ENCODE assay signal across 8 mouse cellular contexts in genomic region chr11:50024833-50025720, GRCm38 (mm10). TPM values are rescaled to one million over a fixed set of nuclear protein-coding genes. Genes with fewer than 3 reads are reported as not detected.
DNase-seq lines count a peak whose midpoint lies in the region; ATAC-seq and TF ChIP-seq lines count a peak whose summit lies in the region.

Gene Rnf130 (plus strand): TSS chr11:50025346.

- H3K9ac ChIP-seq in MEL (ENCODE audit: control insufficient read depth, low read depth, low read length, poor library complexity, severe bottlenecking), result peak within 1 kb of the TSS; percentile 94
- H3K9ac ChIP-seq in forebrain, postnatal 0 days, result peak within 1 kb of the TSS; percentile 95
- peak within 1 kb of the TSS; percentile 100 for H3K9ac ChIP-seq in neural tube, embryonic 15.5 days (replicated peaks)

- peak within 1 kb of the TSS; percentile 69 for H3K27ac ChIP-seq in MEL (ENCODE audit: control insufficient read depth, low read depth, low read length)
- peak within 1 kb of the TSS; percentile 100 for H3K27ac ChIP-seq in cerebellum, adult 2 months (ENCODE audit: insufficient read depth, low read length)
- peak within 1 kb of the TSS; percentile 99 for H3K27ac ChIP-seq in forebrain, postnatal 0 days (ENCODE audit: low read depth, low read length)
- peak within 1 kb of the TSS; percentile 99 for H3K27ac ChIP-seq in neural tube, embryonic 15.5 days (replicated peaks)

- ATAC-seq in forebrain, postnatal 0 days, result peak; percentile 92
- peak; percentile 93 for ATAC-seq in neural tube, embryonic 15.5 days (ENCODE audit: low FRiP score)

- peaks cover 32% of the 10 kb centered on the region for H3K79me2 ChIP-seq in MEL (ENCODE audit: control insufficient read depth, insufficient read depth, low read length, poor library complexity)

- H3K9me3 ChIP-seq in MEL (replicated peaks; ENCODE audit: insufficient read depth, low read length), result no peaks in the 10 kb centered on the region
- H3K9me3 ChIP-seq in forebrain, postnatal 0 days (ENCODE audit: low read length), result no peaks in the 10 kb centered on the region
- no peaks in the 10 kb centered on the region for H3K9me3 ChIP-seq in neural tube, embryonic 15.5 days (replicated peaks)

- peak within 1 kb of the TSS; percentile 87 to 99 for H3K4me3 ChIP-seq in MEL (ENCODE audit: control insufficient read depth in 1 of 2, insufficient read depth in 1 of 2, low read depth in 2 of 2, low read length in 2 of 2)
- peak within 1 kb of the TSS; percentile 92 for H3K4me3 ChIP-seq in cerebellum, adult 2 months (replicated peaks; ENCODE audit: insufficient read depth, low read depth, low read length)
- H3K4me3 ChIP-seq in forebrain, postnatal 0 days (ENCODE audit: low read depth, low read length), result peak within 1 kb of the TSS; percentile 87
- H3K4me3 ChIP-seq in neural tube, embryonic 15.5 days (replicated peaks), result peak within 1 kb of the TSS; percentile 79

- TF ChIP-seq CTCF in MEL (IDR thresholded peaks at IDR 0.05 in 2 of 3, conservative IDR thresholded peaks at IDR 0.05 in 1 of 3; ENCODE audit: control insufficient read depth in 1 of 3, insufficient read depth in 1 of 3, low read depth in 2 of 3, low read length in 3 of 3, poor library complexity in 1 of 3, severe bottlenecking in 1 of 3), result no peak
- no peak for TF ChIP-seq CTCF in cerebellum, adult 2 months (IDR thresholded peaks at IDR 0.05; ENCODE audit: borderline replicate concordance, insufficient read depth, low read depth, low read length)
- no peak; the same call in 1 of the 2 replicates for TF ChIP-seq CTCF in forebrain, postnatal 0 days (IDR thresholded peaks at IDR 0.05; ENCODE audit: low read depth)

- DNase-seq in MEL (ENCODE audit: low read depth, low spot score), result peak; percentile 96
- DNase-seq in cerebellum, adult 2 months, result peak; percentile 97 to 98
- DNase-seq in forebrain, postnatal 0 days, result peak; percentile 98
- DNase-seq in heart, postnatal 36 days, result peak; percentile 95 to 99
- peak; percentile 94 to 97 for DNase-seq in layer of hippocampus, adult 18-20 months (ENCODE audit: low spot score in 2 of 2)
- DNase-seq in lung, adult 18-20 months, result peak; percentile 94 to 96
- peak; percentile 96 for DNase-seq in testis, postnatal 10 days (ENCODE audit: low spot score)

- intact Hi-C loops in heart, postnatal 36 days (cut with DNase I), result loop anchor here (5.0 kb wide), 2 partner anchors 42 to 77 kb away; no protein-coding TSS in a partner anchor

- TF ChIP-seq RAD21 in MEL (IDR thresholded peaks at IDR 0.05; ENCODE audit: low read depth, low read length), result no peak

- H3K27me3 ChIP-seq in MEL (ENCODE audit: control insufficient read depth in 1 of 2, insufficient read depth in 2 of 2, low read length in 2 of 2), result no peaks in the 10 kb centered on the region
- H3K27me3 ChIP-seq in cerebellum, adult 2 months (ENCODE audit: control insufficient read depth, insufficient read depth, low read length), result no peaks in the 10 kb centered on the region
- no peaks in the 10 kb centered on the region for H3K27me3 ChIP-seq in forebrain, postnatal 0 days (ENCODE audit: insufficient read depth, low read length)
- H3K27me3 ChIP-seq in neural tube, embryonic 15.5 days (replicated peaks), result no peaks in the 10 kb centered on the region

- under 1% methylated on average over 116 of the region's 129 CpGs for WGBS in cerebellum, adult 2 months
- WGBS in forebrain, postnatal 0 days, result 3% methylated on average over 104 of the region's 129 CpGs
- WGBS in neural tube, embryonic 15.5 days, result under 1% methylated on average over 91 of the region's 129 CpGs

- peaks cover 18% of the 10 kb centered on the region in 2 experiments for H3K4me1 ChIP-seq in MEL (ENCODE audit: control insufficient read depth in 1 of 2, insufficient read depth in 2 of 2, low read length in 2 of 2)
- H3K4me1 ChIP-seq in cerebellum, adult 2 months (ENCODE audit: control insufficient read depth, insufficient read depth, low read length), result peaks cover 3% of the 10 kb centered on the region; the same call in 1 of the 2 replicates
- H3K4me1 ChIP-seq in forebrain, postnatal 0 days (ENCODE audit: insufficient read depth), result peaks cover 29% of the 10 kb centered on the region
- H3K4me1 ChIP-seq in neural tube, embryonic 15.5 days, result peaks cover 36% of the 10 kb centered on the region

- H3K36me3 ChIP-seq in MEL (ENCODE audit: control insufficient read depth in 1 of 2, insufficient read depth in 2 of 2, low read length in 2 of 2), result peaks cover 0 to 41% of the 10 kb centered on the region in 2 experiments; a peak in 3 of 4 replicates
- no peaks in the 10 kb centered on the region for H3K36me3 ChIP-seq in forebrain, postnatal 0 days (ENCODE audit: insufficient read depth)
- H3K36me3 ChIP-seq in neural tube, embryonic 15.5 days, result no peaks in the 10 kb centered on the region

- peak; percentile 63 to 76 for TF ChIP-seq POLR2A in MEL (IDR thresholded peaks at IDR 0.05; ENCODE audit: control insufficient read depth in 1 of 2, insufficient read depth in 1 of 2, low read depth in 1 of 2, low read length in 2 of 2, poor library complexity in 1 of 2)
- peak; percentile 94 for TF ChIP-seq POLR2A in cerebellum, adult 2 months (IDR thresholded peaks at IDR 0.05; ENCODE audit: borderline replicate concordance, insufficient read depth, low read length)

- H3K4me2 ChIP-seq in forebrain, postnatal 0 days (ENCODE audit: low read depth), result peak within 1 kb of the TSS; percentile 68
- H3K4me2 ChIP-seq in neural tube, embryonic 15.5 days, result peak within 1 kb of the TSS; percentile 64

- TF ChIP-seq EP300 in MEL (IDR thresholded peaks at IDR 0.05; ENCODE audit: low read depth in 1 of 2, low read length in 2 of 2), result peak in 1 of 2 experiments; percentile 44; a peak in 2 of 4 replicates

TF ChIP-seq in MEL, 35 proteins besides CTCF, POLR2A, EP300 and RAD21:
- peak; percentile 74; the same call in 1 of the 2 replicates for TF ChIP-seq POLR2AphosphoS2 (IDR thresholded peaks at IDR 0.05; ENCODE audit: low read length)
- TF ChIP-seq ETS1 (IDR thresholded peaks at IDR 0.05; ENCODE audit: low read depth, low read length), result peak; percentile 35; the same call in 1 of the 2 replicates
- TF ChIP-seq KAT2A (conservative IDR thresholded peaks at IDR 0.05; ENCODE audit: low read depth, low read length), result no peak; the same call in 1 of the 2 replicates
- TF ChIP-seq MXI1 (IDR thresholded peaks at IDR 0.05; ENCODE audit: low read depth, low read length), result peak; percentile 50
- TF ChIP-seq MAZ (IDR thresholded peaks at IDR 0.05; ENCODE audit: low read depth, low read length), result peak; percentile 36; the same call in 1 of the 2 replicates
- TF ChIP-seq MAX (IDR thresholded peaks at IDR 0.05; ENCODE audit: low read length), result peak; percentile 100
- TF ChIP-seq POLR2AphosphoS5 (IDR thresholded peaks at IDR 0.05; ENCODE audit: borderline replicate concordance, low read depth, low read length), result no peak
- peak; percentile 97 for TF ChIP-seq NRF1 (IDR thresholded peaks at IDR 0.05; ENCODE audit: insufficient read depth, low read depth, low read length, poor library complexity, severe bottlenecking)
- TF ChIP-seq HCFC1 (IDR thresholded peaks at IDR 0.05; ENCODE audit: low read depth, low read length), result peak; percentile 46; the same call in 1 of the 2 replicates
- TF ChIP-seq UBTF (IDR thresholded peaks at IDR 0.05; ENCODE audit: borderline replicate concordance, insufficient read depth, low read depth, low read length), result peak; percentile 86; the same call in 1 of the 2 replicates
- no peak for TF ChIP-seq CHD1 (IDR thresholded peaks at IDR 0.05; ENCODE audit: low read depth, low read length)
- no peak; the same call in none of the 2 replicates for TF ChIP-seq SIN3A (IDR thresholded peaks at IDR 0.05; ENCODE audit: low read length)
- TF ChIP-seq MYC (IDR thresholded peaks at IDR 0.05; ENCODE audit: low read depth, low read length), result peak; percentile 48; the same call in 1 of the 2 replicates
- 0 out of 2 replicates have a peak, but pooled peaks have one; percentile 24 for TF ChIP-seq TCF12 (IDR thresholded peaks at IDR 0.05; ENCODE audit: low read depth, low read length)
- peak; percentile 9; the same call in 1 of the 2 replicates for TF ChIP-seq RCOR1 (IDR thresholded peaks at IDR 0.05; ENCODE audit: low read depth, low read length)
- TF ChIP-seq BHLHE40 (IDR thresholded peaks at IDR 0.05; ENCODE audit: borderline replicate concordance, low read depth, low read length), result peak; percentile 53; the same call in 1 of the 2 replicates
- peak; percentile 74 for TF ChIP-seq NELFE (IDR thresholded peaks at IDR 0.05; ENCODE audit: low read depth, low read length)
- peak; percentile 77; the same call in 1 of the 2 replicates for TF ChIP-seq ZMIZ1 (IDR thresholded peaks at IDR 0.05; ENCODE audit: low read depth, low read length)
- TF ChIP-seq E2F4 (IDR thresholded peaks at IDR 0.05; ENCODE audit: borderline replicate concordance, low read depth, low read length), result peak; percentile 81; the same call in 1 of the 2 replicates
- peak; percentile 47; the same call in 1 of the 2 replicates for TF ChIP-seq USF1 (IDR thresholded peaks at IDR 0.05; ENCODE audit: low read depth, low read length)
- TF ChIP-seq MAFK (IDR thresholded peaks at IDR 0.05; ENCODE audit: borderline replicate concordance, low read depth, low read length), result no peak
- no peak for TF ChIP-seq ZKSCAN1 (IDR thresholded peaks at IDR 0.05; ENCODE audit: low read depth, low read length)

RNA-seq across cellular contexts. Expression of gene Rnf130, which starts in this region (rescaled TPM):
- total RNA-seq in MEL (2012; rRNA removed), result 78.2 and 81.1 TPM in 2 replicates
- 100 to 1,000 TPM in 1 of 2 experiments, 10 to 100 TPM in 1; 59.5 to 507 TPM for polyA plus RNA-seq in MEL (2012; ENCODE audit: insufficient read depth in 1 of 2, insufficient read length in 2 of 2, low read depth in 1 of 2, low replicate concordance in 2 of 2, missing spikeins in 1 of 2)
- polyA plus RNA-seq in cerebellum, adult 2 months (2012; rRNA removed), result 76.6 and 77.8 TPM in 2 replicates
- 97.9 and 116 TPM in 2 replicates for total RNA-seq in forebrain, postnatal 0 days (2014; rRNA removed)
- 47.9 and 61.1 TPM in 2 replicates for polyA plus RNA-seq in forebrain, postnatal 0 days (2015; fragmentation: Nextera tagmentation; extraction: Ambion mirVana)
- total RNA-seq in heart, postnatal 36 days (2021), result 10 to 100 TPM; 50.2 to 51.7 TPM
- 10 to 100 TPM; 79.9 to 80.8 TPM for total RNA-seq in layer of hippocampus, adult 18-20 months (2021)
- 56.8 and 58.5 TPM in 2 replicates for polyA plus RNA-seq in neural tube, embryonic 15.5 days (2015; fragmentation: Nextera tagmentation; extraction: Ambion mirVana)

Comparison
In these comparisons a context has a peak if more than half of its experiments do, and no peak if none do; other contexts are left out.
1. Peak in every context shown above with its lines: DNase-seq, ATAC-seq, H3K4me3 ChIP-seq and H3K27ac ChIP-seq.